Mouse (Mus musculus) heart, embryonic 14.5 days (tissue): ENCODE data around the gene Tshz2. TPM values are rescaled to one million over a fixed set of nuclear protein-coding genes. Genes with fewer than 3 reads are reported as not detected.
A peak's percentile ranks its signal among the peaks of the same experiment; 100 is the strongest.

Source experiments
- ATAC-seq: fragments of 200-750 bp; cut with Nextera tagmentation; 2 replicates; pipeline ENCODE4 v1.8.0; 2017; ENCODE audit warnings: low read depth, moderate TSS enrichment; ENCODE audit not compliant: insufficient number of reproducible peaks, insufficient read depth, low FRiP score
- H3K27ac ChIP-seq, 2 experiments: fragments of 200-500 bp in 1 of 2; fragments of 300-500 bp in 1 of 2; sonication (generic) in 1 of 2; replicated peaks in 1 of 2; 2 replicates each; pipeline ENCODE4 v1.5.1; 2012 to 2014; ENCODE audit warnings: low read depth in 2 of 2, low read length in 2 of 2, control low read depth in 1 of 2, mild to moderate bottlenecking in 1 of 2, mixed read lengths in 1 of 2; ENCODE audit not compliant: control insufficient read depth in 1 of 2, insufficient read depth in 1 of 2
- H3K27me3 ChIP-seq: fragments of 300-500 bp; sonication (generic); 2 replicates; pipeline ENCODE4 v1.6.1; 2014; ENCODE audit warnings: mild to moderate bottlenecking, low read length, control low read depth; ENCODE audit not compliant: control insufficient read depth, insufficient read depth
- H3K36me3 ChIP-seq: fragments of 300-500 bp; sonication (generic); 2 replicates; pipeline ENCODE4 v1.6.1; 2014; ENCODE audit warnings: mild to moderate bottlenecking, control low read depth, low read length, mixed read lengths; ENCODE audit not compliant: control insufficient read depth, insufficient read depth
- H3K4me1 ChIP-seq, 2 experiments: fragments of 200-500 bp in 1 of 2; fragments of 300-500 bp in 1 of 2; sonication (generic) in 1 of 2; 2 replicates each; pipeline ENCODE4 v1.6.1; 2012 to 2014; ENCODE audit warnings: low read length in 2 of 2, control low read depth in 1 of 2, mixed read lengths in 1 of 2; ENCODE audit not compliant: control insufficient read depth in 2 of 2, insufficient read depth in 2 of 2
- H3K4me2 ChIP-seq: fragments of 300-500 bp; sonication (generic); 2 replicates; pipeline ENCODE4 v1.6.1; 2014; ENCODE audit warnings: mild to moderate bottlenecking, low read length
- H3K4me3 ChIP-seq, 2 experiments: fragments of 200-500 bp in 1 of 2; fragments of 300-500 bp in 1 of 2; sonication (generic) in 1 of 2; 2 replicates each; pipeline ENCODE4 v1.5.1; 2012 to 2014; ENCODE audit warnings: low read length in 2 of 2, mild to moderate bottlenecking in 2 of 2, control low read depth in 1 of 2, low read depth in 1 of 2, moderate library complexity in 1 of 2; ENCODE audit not compliant: control insufficient read depth in 1 of 2, insufficient read depth in 1 of 2
- H3K9ac ChIP-seq: fragments of 300-500 bp; sonication (generic); 2 replicates; pipeline ENCODE4 v1.6.1; 2014; ENCODE audit warnings: mild to moderate bottlenecking, low read length
- H3K9me3 ChIP-seq: fragments of 300-500 bp; sonication (generic); 2 replicates; pipeline ENCODE4 v1.6.1; 2016; ENCODE audit warnings: low read length, control low read depth; ENCODE audit not compliant: control insufficient read depth
- WGBS: fragments of 180-500 bp; shearing (Covaris S2); extraction: QIAGEN DNeasy Blood & Tissue Kit; methylation state at CpG from one replicate; pipeline ENCODE4 v1.1.7; 2014; 5-methylcytosine and 5-hydroxymethylcytosine counted together
- polyA plus RNA-seq: library from polyadenylated mRNA; unstranded; fragments of >200 nt; fragmentation: Nextera tagmentation; extraction: Ambion mirVana; gene quantifications from 2 replicates; pipeline ENCODE4 v1.2.1, GENCODE M21; 2014

Gene Tshz2
- polyA plus RNA-seq, 1 experiment from 2014 or later = 3.4 TPM

DNA sequence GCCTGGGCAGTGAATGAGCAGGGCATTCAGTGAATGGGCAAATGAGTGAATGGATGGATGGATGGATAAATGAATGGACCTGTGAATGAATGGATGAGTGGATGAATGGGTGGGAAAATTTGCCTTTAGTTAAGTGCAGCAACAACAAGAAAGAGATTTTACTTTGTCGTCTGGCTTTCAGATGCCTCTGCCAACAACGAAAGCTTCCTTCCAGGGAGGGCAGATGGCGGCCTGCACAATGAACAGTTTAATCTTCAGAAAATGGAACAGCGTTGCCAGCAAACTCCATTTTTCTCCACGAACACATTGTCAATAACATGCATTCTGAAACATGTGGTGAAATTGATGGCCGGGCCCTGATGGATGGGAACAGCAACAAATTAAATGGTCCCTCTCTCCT is 418.6 kb downstream of the Tshz2 start:
- no peaks in the 10 kb centered on the region for H3K4me1 ChIP-seq
- ATAC-seq = no peak
- 94% methylated on average over 6 of the region's 6 CpGs for WGBS
- no peak overlapping the region for H3K9ac ChIP-seq
- no peak overlapping the region for H3K4me2 ChIP-seq
- H3K36me3 ChIP-seq = no peaks in the 10 kb centered on the region
- no peaks in the 10 kb centered on the region for H3K9me3 ChIP-seq
- H3K4me3 ChIP-seq = no peak overlapping the region
- H3K27ac ChIP-seq = no peak overlapping the region
- no peaks in the 10 kb centered on the region for H3K27me3 ChIP-seq

DNA sequence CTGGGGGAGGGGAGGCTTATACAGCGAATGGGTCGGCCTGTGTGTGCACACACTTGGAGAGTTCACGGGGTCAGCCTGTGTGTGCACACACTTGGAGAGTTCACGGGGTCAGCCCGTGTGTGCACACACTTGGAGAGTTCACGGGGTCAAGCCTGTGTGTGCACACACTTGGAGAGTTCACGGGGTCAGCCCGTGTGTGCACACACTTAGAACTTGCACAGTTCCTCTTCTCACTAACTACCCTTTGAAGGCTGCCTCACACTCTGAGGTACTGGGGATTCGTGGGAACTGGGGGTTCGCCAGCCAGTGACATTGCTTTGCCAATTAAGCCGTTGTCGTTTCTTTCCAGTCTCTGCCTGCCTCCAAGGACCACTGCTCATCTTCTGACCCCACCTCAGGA is 422.1 kb downstream of the Tshz2 start:
- Histone ChIP-seq H3K9me3 (no peaks in the 10 kb centered on the region), H3K36me3 (no peaks in the 10 kb centered on the region), H3K4me3 (no peak overlapping the region), H3K27ac (no peak overlapping the region), H3K9ac (no peak overlapping the region), H3K4me1 (no peaks in the 10 kb centered on the region), H3K4me2 (no peak overlapping the region), H3K27me3 (no peaks in the 10 kb centered on the region)
- WGBS = 75% methylated on average over 12 of the region's 12 CpGs
- ATAC-seq = no peak

DNA sequence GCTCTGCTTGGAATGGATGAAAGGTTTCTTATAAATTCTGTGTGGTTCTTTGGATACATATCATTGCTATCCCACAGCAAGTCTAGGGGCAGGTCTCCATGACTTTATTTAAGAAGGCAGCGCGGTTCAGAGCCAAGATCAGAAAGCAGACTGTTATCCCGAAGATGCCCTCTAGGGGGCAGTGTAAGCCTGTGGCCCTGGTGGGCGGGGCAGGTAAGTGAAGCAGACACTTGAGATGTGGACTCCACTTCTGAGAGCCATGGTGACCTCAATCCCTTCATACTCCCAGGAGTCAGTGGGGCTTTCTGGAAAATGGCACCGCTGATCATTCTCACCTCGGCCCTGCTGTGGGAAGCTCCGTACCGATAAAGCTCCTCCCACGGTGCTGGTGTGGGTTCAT is 422.6 kb downstream of the Tshz2 start:
- Histone ChIP-seq H3K27ac (no peak overlapping the region), H3K27me3 (no peaks in the 10 kb centered on the region), H3K9ac (no peak overlapping the region), H3K4me1 (no peaks in the 10 kb centered on the region), H3K36me3 (no peaks in the 10 kb centered on the region), H3K4me2 (peak overlapping the region; percentile 24; the same call in 1 of the 2 replicates), H3K4me3 (no peak overlapping the region), H3K9me3 (no peaks in the 10 kb centered on the region)
- ATAC-seq = no peak
- WGBS = 29% methylated on average over 9 of the region's 9 CpGs

DNA sequence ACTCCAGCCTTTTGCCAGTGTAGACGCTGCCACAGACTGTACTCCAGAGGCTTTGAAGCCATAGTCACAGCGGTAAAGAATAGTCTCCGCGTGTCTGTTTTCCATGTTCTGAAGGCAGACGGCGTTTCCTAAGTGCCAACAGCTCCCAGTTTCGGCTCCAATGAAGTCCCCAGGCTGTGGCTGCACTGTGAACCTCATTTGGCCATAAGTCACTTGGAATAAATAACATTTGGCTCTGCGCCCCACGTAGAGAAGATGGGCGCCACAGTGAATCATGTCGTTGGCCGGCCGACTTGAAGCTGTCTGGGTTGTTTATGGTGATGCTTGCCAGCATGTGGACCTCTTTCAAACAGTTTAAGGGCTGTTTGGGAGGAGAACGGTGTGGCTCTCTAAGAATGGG is 426.0 kb downstream of the Tshz2 start:
- Histone ChIP-seq H3K4me2 (no peak overlapping the region), H3K9ac (no peak overlapping the region), H3K4me1 (no peaks in the 10 kb centered on the region), H3K27ac (no peak overlapping the region), H3K9me3 (no peaks in the 10 kb centered on the region), H3K4me3 (no peak overlapping the region), H3K27me3 (no peaks in the 10 kb centered on the region), H3K36me3 (no peaks in the 10 kb centered on the region)
- no peak for ATAC-seq
- 90% methylated on average over 14 of the region's 14 CpGs for WGBS

DNA sequence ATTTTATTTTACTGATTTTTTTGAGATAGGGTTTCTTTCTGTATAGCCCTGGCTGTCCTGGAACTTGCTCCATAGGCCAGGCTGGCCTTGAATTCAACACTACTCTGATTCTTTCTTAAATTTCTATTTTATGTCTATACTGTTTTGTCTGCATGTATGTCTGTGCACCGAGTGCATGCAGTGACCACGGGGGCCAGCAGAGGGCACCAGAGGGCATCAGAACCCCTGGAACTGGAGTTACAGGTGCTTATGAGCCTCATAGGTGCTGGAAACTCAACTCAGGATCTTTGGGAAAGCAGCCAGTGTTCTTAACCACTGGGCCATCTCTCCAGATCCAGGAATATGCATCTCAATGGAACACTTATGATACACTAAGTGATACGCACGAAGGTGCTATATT is 427.3 kb downstream of the Tshz2 start:
- no peaks in the 10 kb centered on the region for H3K36me3 ChIP-seq
- H3K4me3 ChIP-seq = no peak overlapping the region
- H3K9me3 ChIP-seq = no peaks in the 10 kb centered on the region
- no peak overlapping the region for H3K27ac ChIP-seq
- 70% methylated on average over 4 of the region's 4 CpGs for WGBS
- no peak overlapping the region for H3K9ac ChIP-seq
- H3K4me1 ChIP-seq = no peaks in the 10 kb centered on the region
- no peak overlapping the region for H3K4me2 ChIP-seq
- no peaks in the 10 kb centered on the region for H3K27me3 ChIP-seq
- ATAC-seq = no peak

GRCm38 (mm10) chr2:170062378-170062777 is 429.6 kb downstream of the Tshz2 start:
- H3K36me3 ChIP-seq = no peaks in the 10 kb centered on the region
- no peaks in the 10 kb centered on the region for H3K4me1 ChIP-seq
- no peak overlapping the region for H3K4me2 ChIP-seq
- H3K9ac ChIP-seq = no peak overlapping the region
- 80% methylated on average over 3 of the region's 3 CpGs for WGBS
- ATAC-seq = no peak
- peaks cover 8% of the 10 kb centered on the region for H3K9me3 ChIP-seq
- H3K27ac ChIP-seq = no peak overlapping the region
- H3K4me3 ChIP-seq = no peak overlapping the region
- H3K27me3 ChIP-seq = no peaks in the 10 kb centered on the region

GRCm38 (mm10) chr2:170069976-170070375 is 437.2 kb downstream of the Tshz2 start:
- Histone ChIP-seq H3K4me1 (no peaks in the 10 kb centered on the region), H3K9me3 (peaks cover 8% of the 10 kb centered on the region), H3K36me3 (no peaks in the 10 kb centered on the region), H3K27ac (no peak overlapping the region), H3K27me3 (no peaks in the 10 kb centered on the region), H3K9ac (no peak overlapping the region), H3K4me2 (no peak overlapping the region), H3K4me3 (no peak overlapping the region)
- no peak for ATAC-seq
- WGBS = 80% methylated on average over 5 of the region's 5 CpGs

DNA sequence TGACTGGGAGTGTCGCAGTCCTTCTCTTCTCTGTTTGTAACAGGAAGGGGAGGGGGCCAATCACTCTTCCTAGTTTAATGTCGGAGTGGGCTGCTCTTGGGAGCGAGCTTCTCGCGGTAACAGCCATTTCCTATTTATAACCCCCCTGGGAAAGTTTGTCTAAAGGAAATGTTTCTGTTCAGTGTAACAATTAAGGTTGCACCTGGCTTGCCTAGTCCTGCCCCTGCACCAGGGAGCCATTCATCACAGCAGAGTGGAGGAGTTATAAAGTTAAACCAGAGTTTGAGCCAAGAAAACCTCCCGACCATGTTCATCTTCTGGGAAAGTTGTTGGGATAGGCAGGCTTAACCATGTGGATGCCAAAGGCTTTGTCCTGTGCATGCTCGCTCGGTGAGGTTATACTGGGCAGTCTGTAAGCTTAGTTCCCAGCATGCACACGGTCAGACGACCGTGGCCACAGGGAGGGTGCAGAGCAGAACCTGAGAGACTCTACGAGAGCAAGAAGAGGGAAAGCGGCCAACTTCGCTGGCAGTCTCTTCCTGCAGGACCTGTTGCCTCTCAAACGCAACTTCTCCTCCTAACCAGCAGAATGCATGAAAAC is 437.9 kb downstream of the Tshz2 start:
- H3K4me1 ChIP-seq = no peaks in the 10 kb centered on the region
- H3K4me2 ChIP-seq = peak overlapping the region; percentile 24
- H3K27me3 ChIP-seq = no peaks in the 10 kb centered on the region
- 46% methylated on average over 15 of the region's 15 CpGs for WGBS
- no peak for ATAC-seq
- H3K27ac ChIP-seq = no peak overlapping the region
- no peak overlapping the region for H3K9ac ChIP-seq
- H3K9me3 ChIP-seq = peaks cover 8% of the 10 kb centered on the region
- H3K36me3 ChIP-seq = no peaks in the 10 kb centered on the region
- H3K4me3 ChIP-seq = peak overlapping the region in 1 of 2 experiments; percentile 3; a peak in 1 of 4 replicates
